Mouse (Mus musculus): ENCODE measurements at regions not wholly inside any gene's neighbourhood (a gene's known extent, or its start where the extent isn't known, plus 50 kb on each side); places are given as distances from the start of the nearest gene placed in this dataset.

DNA sequence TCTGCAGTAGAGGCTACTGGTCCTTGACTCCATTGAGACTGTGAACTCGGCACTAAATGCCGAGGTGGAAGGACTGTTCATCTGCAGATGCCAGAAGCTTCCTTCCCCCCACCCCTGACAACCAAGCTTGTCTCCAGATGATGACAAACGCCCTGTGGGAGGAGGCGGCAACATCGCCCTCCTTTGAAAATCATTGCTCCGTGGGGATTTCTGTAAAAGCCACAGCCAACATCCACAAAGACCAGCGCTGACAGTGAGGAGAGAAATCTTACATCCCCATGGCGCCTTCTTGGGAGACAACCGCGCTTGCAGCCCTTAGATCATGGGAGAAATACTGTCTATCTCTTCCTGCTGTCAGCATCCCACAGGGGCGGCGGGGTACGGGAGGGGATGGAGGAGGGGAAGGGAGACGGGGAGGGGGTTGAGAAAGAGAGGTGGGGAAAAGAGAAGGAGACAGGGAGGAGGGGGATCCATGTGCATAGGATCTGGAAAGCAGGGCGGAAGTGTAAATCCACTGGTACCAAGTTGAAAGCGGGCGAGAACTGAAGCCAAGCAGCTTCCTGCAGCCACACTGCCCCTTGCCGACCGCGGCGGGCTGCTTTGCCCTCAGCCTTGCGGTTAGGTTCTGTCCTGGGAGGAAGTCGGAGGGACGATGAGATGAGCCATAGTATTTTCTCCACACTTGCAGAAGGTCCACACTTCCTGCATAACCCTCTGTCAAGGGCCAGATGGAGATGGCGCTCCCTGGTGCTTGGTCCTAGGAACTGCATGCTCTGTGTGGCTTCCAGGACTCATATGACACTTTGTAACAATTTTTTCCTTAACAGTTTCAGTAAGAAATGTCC lies 72.9 kb downstream of the Cryba4 start:
- peak; percentile 47; the same call in 1 of the 2 replicates for TF ChIP-seq CTCF (IDR thresholded peaks at IDR 0.05; ENCODE audit: low read depth, low read length)
- TF ChIP-seq POLR2A (IDR thresholded peaks at IDR 0.05; ENCODE audit: borderline replicate concordance, low read depth, low read length) = no peak

Measured in bone marrow macrophage, adult 2 months (primary cell).